Mouse (Mus musculus) thymus, postnatal 10 days (tissue): Measurements from ENCODE around the gene Thpo.
A peak's percentile ranks its signal among the peaks of the same experiment; 100 is the strongest.

Experiments used
- DNase-seq, 2 experiments: peaks; one replicate each; pipeline ENCODE4 v3.0.0; 2021; ENCODE audit warnings: low spot score in 2 of 2

Gene Thpo

DNA sequence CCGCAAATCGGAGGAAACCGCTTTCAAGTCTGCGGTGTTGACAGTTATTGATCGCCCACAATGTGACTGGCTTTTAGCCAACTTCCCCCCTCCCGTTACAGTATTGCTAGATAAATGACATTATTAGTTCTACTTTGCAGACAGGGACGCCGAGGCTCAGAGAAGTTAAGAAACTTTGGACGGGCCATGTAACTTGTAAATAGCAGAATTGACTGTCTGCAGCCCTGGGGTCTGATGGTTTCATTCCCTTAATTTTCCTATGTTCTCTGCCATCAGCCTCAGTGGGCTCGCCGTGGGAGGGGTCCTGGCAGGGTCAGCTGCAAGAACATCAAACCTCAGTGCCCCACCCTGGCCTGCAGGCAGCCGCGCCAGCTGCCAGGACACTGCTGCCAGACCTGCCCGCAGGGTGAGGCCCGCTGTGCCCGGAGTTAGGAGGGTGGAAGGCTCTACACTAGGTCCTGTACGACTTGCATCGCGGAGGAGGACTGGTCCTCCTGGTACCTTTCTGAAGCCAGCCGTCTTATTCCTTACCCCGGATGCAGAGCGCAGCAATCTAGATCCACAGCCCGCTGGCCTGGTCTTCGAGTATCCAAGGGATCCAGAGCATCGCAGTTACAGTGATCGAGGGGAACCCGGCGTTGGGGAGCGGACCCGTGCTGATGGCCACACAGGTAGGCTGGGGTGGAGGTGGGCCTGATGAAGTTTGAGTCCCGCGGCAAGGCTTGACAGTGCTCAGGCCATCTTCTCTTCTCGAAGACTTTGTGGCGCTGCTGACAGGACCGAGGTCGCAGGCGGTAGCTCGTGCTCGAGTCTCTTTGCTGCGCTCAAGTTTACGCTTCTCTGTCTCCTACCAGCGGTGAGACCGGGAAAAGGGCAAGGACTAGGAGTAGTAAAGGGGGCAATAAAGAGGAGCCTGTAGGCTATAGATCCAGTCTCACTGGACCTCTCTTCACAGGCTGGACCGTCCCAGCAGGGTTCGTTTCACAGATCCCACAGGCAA, at the start of gene Thpo:
Gene Thpo (minus strand): TSS at position 781 of the 1,000 bp plus-strand sequence.
- DNase-seq: no peak

DNA sequence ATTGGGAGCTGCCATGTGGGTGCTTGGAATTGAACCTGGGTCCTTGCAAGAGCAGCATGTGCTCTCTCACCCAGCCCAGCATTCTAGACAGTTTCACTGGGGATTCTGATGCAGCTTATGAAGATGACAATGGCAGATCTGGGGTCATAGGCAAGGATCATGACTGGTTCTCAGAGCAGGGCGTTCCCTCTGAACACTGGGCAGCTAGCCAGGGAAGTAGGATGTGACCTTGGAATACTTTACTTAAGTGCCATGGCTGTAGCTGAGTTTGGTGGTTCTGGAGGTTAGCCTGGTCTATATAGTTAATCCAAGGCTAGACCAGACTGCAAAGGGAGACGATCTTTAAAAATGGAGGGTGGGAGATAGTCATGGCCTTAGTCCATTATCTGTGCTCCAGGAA, 49.6 kb upstream of the Thpo start:
- no peak for DNase-seq

DNA sequence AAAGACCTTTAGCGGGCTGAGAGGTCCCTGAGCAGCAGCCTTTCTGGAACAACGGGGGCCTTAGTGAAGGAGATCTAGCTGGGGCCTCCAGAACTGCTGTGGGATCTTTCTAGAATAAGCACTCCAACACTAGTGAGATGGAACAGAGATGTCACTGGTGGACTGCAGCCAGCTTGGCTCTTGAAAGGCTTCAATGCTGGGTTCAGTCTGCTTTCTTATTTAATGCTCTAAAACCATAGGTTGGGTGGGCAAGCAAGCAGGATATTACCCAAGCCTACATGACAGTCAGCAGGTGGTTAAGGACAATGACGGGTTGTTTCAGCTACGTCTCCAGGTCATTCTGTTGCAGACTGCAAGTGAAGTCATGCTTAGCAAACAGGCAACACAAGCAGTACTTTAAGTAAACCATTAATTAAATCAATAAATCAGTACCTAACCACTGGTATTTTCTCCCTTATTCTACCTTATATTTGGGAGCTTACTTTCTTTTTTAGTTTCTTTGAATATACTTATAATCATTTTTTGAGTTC, 46.9 kb upstream of the Thpo start:
- no peak for DNase-seq

DNA sequence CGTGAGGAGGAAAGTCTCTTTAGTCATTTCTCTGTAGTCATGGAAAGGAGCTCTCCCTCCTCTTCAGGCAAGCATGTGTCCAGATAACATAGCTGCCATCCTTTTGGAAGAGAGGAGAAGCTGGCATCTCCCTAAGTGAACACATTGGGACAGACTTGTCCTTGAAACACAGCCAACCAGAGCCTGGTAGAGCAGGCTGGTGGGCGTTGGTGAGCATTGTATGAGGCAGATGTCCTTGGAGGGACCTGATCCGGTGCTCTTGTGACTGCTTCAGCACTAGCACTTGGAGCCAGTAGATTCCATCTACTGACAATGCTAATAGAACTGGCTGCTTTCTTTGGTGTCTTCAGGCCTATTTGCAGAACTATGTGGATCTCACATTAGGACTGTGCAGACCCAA, 45.5 kb upstream of the Thpo start:
- DNase-seq: no peak

DNA sequence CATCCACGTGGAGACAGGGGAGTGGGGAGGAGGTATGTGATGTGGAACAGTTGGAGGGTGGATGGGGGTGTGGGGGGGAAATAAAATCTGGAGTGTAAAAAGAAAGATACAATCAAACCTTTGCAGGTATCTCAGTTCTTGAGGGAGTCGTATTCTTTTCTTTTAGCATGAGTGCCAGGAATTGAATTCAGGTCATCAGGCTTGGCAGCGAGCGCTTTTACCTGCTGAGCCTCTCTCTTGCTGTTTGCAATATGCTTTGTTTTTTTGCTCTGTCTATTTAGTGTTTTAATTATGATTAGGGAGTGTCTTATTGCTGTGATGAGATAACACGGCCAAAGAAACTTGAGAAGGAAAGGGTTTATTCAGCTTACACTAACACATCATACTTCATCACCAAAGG, 40.7 kb upstream of the Thpo start:
- no peak for DNase-seq

DNA sequence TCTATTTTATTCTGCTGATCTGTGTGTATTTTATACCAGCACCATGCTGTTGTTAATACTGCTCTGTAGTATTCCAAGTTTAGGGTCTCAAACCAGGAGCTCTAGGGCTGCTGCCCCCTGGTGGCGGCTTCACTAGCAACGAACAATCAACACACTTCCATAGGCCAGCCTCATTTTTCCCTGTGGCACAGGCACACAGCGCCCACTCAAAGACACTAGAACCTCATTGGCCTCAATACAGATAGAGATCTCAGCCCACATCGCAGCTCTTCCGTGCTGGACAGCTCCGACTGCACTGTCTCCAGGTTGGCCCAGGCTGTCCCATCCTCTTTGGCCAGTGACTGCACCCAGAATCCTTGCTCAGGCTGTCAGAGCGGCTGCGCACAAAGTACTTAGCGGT, 30.9 kb upstream of the Thpo start:
- DNase-seq: peak in 1 of 2 experiments; percentile 58

DNA sequence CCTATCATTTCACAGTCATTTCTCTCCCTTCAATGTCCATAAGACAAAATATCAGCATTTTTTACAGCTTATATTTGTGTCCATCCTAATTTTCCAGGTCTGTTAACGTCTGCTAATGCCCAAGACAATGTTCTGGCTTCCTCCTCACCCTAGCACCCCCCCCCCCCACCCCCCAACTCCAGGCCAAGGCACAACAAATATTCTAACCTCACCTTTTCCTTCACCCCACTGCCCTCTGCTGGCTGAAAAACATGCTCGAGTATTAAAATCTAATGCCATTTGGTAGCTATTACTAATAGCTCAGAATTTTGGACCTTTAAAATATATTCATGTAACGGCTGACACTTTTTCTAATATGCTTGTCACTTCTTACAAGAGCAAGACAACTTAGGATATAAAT, 27.4 kb upstream of the Thpo start:
- DNase-seq: peak in 1 of 2 experiments; percentile 26

DNA sequence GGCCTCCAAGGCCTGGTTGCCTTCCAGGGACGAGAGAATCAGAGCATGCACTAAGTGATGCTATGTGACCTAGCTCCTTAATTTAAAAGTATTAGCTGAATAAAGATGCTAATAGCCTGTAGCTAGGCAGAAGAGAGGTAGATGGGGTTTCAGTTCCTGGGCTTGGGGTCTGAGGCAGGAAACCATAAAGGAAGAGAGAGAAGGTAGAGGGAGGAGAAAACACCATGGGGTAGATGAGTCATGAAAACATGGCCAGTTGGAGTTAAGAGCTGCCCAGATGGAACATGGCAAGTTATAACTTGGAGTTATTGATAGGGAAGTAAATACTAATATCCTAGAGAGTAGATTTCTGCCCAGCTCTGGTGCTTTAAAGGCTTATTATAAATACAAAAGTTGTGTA, 23.1 kb upstream of the Thpo start:
- no peak for DNase-seq

DNA sequence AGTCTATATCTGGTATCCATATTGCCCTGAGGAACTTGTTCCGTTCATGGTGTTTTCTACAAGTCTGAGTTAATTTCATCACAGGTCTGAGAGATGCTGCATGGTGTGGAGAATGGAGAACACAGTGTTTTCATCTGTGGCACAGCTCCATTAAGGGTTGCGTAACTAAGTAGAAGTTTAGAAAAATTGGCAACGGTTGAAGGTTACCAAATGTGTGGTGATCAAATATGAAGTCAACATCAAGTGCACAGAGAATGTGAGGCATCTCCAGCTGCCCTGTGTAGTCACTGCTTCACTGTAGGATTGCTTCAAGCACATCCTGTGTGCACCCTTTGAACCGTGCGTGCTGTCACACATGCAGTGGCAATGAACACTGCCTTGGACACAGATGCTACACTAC, 21.7 kb upstream of the Thpo start:
- no peak for DNase-seq

DNA sequence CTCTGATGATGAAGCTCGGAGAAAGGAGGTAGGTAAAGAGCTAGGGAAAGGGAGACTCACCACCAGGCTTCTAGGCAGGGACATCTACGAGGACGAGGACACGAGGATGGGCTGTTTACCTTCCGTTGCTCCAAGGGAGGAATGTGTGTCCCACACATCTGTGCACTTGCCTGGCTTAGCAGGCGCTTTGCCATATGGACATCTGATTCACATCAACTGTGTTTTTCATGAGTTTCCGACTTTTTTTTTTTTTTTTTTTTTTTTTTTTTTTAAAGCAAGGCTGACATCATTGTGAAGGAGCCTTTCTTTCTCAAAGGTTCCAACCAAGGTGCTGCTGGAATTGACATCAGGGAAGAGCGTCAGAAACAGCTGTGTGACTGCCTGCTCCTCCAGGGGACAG, 16.2 kb upstream of the Thpo start:
- DNase-seq: no peak

DNA sequence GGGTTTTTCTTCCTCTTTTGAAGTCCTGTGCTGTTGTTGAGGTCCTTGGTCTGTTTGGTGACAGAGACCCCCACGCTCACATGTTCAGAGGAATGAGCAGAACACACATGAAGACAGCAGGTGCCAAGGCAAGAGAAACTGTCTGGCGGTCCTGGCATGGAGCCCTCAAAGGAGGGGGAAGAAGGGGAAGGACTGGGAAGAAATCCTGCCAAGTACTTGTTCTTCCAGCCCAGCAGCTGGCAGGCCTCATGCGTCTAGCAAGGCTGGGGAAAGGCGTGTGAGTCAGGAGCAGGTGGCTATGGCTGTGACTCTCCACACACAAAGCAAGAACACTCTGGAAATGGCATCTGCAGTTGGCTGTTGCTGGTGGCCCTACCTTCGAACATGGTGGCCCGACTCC, 12.3 kb upstream of the Thpo start:
- no peak for DNase-seq

DNA sequence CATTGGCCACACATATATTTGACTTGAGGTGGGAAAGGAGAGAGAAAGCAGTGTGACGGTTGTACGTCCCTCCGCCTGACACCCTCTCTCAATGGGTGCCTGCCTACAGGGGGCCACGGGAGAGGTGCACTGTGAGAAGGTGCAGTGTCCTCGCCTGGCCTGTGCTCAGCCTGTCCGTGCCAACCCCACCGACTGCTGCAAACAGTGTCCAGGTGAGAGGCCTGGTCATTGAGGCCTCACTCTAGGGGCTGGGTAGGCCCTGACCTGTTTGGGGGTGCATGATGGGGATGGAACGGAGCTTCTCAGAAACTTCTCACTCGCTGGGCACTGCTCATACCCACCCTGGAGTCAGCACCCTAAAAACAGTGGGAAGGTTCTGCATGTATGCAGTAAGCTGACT, 5.5 kb upstream of the Thpo start:
- no peak for DNase-seq

DNA sequence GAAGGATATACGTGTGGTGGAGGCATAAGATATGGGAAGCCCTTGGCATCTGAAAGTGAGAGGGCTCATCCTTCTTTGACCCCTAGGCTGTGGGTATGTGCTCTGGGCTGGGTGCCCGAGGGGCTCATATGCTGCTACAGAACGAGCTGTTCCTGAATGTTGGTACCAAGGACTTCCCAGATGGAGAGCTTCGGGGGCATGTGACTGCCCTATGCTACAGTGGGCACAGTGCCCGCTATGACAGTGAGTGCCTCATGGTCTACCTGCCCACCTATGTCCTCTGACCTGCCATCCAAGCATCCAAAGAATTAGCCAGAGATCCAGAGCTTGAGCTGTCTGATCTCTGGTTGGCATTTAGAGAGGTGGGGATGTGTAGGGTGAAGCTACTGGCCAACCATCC, 2.5 kb upstream of the Thpo start:
- DNase-seq: no peak

DNA sequence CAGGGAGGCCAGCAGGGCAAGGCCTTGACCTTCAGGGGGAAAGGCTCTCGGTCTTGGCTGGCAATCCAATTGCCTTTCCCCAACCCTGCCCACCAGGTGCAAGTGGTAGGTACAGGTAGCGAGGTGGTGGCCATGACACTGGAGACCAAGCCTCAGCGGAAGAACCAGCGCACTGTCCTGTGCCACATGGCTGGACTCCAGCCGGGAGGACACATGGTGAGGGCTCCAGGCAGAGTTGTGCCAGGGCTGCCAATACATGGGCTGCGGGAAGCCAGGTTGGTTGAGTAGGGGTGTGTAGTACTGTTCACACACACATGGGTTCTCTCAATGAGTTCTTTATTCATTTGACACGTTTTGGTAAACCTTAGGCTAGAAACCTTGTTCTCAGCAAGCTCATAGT, 1.9 kb upstream of the Thpo start:
- no peak for DNase-seq

DNA sequence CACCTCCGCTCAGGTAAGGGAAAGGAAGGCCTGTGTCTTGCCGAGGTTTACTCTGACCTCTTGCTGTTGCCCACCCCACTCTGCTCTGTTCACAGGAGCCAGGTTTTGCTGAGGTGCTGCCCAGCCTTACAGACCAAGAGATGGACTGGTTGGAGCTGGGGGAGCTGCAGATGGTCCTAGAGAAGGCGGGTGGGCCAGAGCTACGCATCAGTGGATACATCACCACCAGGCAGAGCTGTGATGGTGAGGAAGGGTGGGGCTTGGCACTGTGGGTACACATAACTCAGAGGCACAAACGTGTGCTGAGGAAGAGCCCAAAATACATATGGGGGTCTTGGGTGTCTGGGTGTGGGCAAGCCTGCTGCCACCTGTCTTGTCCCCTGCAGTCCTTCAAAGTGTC, 1.3 kb upstream of the Thpo start:
- no peak for DNase-seq

DNA sequence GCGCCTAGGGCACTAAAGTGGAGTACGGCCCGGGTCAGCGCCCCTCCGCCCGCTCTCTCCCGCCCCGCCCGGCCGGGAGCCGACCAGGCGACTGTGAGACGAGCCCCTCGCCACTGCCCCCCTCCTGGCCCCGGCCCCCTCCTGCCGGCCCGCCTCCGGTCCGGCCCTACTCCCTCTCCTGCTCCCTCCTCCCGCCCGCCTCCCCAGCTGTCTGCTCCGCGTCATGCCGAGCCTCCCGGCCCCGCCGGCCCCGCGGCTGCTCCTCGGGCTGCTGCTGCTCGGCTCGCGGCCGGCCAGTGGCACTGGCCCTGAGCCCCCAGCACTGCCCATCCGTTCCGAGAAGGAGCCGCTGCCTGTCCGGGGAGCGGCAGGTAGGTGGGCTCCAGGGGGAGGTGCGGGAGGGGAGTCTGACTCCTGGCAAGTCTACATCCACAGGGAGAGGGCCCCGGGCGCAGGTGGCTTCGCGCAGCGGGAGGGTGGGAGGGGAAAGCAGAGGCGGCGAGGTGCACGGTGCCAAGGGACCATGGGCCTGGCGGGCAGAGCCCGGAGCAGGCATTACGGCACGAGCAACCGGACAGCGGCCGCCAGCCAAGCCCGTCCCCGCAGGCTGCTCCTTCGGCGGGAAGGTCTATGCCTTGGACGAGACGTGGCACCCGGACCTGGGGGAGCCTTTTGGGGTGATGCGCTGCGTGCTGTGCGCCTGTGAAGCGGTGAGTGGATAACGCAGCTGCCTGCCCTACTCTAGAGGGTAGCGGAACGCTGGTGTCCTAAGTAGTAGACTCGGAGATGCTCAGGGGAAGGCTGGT, 1.2 kb downstream of the Thpo start, which contains the start of gene Chrd:
Gene Chrd (plus strand): TSS at position 203 of the 806 bp plus-strand sequence.
- DNase-seq: no peak

DNA sequence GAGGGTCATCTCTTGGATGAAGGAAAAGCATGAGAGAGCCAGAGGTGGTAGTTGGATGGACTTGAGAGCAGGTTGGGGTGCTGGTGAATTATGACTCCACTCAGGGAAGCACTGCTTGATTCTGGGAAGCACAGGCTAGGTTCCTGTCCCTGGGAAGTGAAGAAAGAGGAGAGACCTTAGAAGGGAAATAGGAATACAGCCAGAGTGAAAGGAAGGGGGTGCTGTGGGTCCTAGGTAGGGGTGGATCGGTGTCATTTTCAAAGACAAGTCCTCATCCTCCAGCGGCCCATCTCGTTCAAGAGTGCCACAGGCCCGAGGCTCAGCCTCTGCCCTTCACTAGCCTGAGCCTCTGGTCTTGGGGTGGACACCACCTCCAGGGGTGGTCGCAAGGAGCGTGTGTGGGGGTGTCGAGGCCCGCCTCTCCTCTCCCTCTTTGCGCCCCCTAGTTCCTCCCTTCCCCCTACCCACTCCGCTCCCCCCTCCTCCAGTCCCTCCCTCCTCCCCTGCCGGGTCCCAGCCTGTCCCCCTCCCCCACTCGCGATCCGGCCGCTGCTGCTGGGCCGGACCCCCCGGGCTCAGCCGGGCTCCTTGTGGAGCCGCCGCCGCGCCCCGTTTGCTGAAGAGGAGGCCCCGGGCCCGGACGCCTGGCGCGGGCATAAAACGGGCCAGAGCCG, 1.9 kb downstream of the Thpo start:
- no peak for DNase-seq

DNA sequence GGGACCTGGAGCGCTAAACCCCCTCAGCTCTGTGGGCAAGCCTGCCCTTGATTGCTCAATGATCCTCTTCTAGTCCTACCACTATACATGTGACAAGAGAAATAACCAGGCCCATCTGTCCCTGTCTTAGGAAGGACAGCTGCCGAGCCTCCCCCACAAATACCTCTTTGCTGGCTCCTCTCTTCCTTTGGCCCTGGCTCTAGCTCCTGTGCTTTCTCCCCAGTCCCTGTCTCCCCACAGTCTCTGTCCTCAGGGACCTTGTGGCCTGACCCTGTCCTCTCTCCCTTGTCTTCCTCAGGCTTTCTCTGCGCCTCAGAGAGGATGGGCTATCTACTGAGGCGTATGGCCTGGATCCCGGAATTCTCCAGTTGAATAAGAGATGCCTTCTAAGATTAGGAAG, 2.6 kb downstream of the Thpo start:
- no peak for DNase-seq

DNA sequence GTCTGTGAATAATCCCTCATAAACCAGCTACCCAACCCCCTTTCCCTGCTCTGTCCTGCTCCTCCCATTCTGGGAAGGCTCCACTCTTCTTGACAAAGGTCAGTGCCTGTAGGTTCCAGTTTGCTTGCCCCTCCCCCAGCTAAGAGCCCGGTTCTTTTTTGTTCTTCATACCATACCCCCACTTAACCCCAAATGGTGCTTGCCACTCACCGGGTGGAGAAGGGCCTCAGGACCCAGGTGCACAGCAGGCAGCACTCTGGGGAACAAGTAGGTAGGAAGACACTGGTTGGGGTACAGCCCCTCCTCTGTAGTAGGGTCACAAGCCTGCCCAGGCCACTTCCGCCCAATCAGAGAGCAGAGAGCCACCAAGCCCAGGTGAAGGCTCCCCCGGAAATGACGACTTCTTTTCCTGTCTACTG, 4.0 kb downstream of the Thpo start:
- DNase-seq: no peak

DNA sequence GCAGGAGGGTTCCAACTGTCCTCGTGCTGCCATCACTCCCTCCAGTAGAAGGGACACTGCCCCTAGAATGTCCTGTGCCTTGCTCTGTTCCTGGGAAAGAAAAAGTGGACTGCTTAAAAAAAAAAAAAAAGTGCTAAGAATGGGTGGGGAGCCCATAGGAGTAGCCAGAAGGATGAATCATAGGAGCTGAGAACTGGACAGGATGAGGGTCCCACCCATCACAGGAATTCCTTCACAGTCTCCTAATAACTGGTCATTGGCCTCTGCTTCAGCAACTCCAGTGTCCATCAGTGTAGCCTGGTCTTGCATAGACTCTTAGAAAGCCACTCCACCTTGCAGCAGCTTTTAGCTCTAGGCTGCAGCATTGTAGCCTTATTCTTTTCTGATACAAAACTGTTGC, 7.9 kb downstream of the Thpo start:
- no peak for DNase-seq

DNA sequence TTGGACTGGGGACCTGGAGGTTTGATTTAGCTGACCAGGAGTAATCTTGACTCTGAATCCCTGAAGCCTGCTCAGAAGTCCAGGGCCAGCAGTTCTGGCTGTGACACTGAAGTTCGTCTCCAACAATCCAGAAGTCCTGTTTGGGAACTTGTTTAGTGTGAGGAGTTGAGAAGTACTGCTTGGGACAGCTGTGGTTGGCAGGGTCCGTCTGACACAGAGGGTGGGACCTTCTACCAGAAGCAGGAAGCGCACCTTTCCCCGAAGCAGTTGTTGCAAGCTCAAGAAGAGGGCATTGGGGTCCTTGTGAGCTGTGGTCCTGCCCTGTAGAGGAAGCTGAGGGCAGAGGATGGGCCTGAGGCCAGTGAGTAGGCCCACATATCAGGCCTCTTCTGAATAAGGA, 8.6 kb downstream of the Thpo start:
- DNase-seq: no peak

DNA sequence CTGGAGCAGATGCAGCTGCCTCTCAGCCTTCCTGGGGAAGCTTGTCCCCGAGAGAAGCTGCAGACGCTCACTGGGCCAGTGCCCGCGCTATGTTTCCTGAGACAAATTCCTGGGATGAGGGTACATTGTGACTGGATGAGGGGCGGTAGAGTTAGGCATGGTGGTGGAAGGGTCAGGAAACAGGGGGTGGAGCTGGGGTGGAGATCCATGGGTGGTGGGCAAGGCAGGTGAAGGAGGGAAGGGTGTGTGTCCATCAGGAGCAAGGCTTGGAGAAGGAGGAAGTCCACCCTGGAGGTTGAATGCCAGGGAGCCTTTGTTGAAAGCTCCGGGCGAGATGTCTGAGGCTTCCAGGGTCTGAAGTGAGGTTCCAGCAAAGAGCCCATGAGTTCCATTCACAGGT, 9.0 kb downstream of the Thpo start:
- DNase-seq: no peak
